Mouse (Mus musculus) cerebellum, adult 2 months (tissue): ENCODE results near the gene Asb3.

ENCODE experiments used
- CTCF ChIP-seq: fragments of 200-500 bp; IDR thresholded peaks from 2 replicates; pipeline ENCODE4 v1.5.1; 2011; ENCODE audit warnings: low read depth, mild to moderate bottlenecking, control low read depth, low read length, moderate library complexity, borderline replicate concordance; ENCODE audit not compliant: insufficient read depth
- POLR2A ChIP-seq: fragments of 200-500 bp; IDR thresholded peaks from 2 replicates; pipeline ENCODE4 v1.6.1; 2011; ENCODE audit warnings: low read length, control low read depth, borderline replicate concordance; ENCODE audit not compliant: insufficient read depth

DNA sequence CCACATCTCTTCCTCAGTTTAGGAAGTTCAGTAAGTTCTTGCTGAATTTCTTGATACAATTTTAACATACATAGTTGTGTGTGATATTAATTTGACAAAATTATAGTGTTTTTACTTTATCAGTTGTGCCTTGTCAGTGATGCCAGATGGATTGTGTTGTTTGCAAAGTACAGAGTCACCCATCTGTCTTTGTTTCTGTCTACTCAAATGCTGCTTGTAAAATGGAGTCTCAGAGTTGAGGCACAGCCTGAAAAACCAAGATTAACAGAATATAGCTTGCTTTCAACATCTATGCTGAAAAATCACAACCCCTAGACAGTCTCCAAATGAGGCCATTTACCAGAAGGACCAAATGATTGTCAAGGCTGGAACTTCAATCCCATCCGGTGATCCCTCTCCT is 43.3 kb downstream of the Asb3 start:
- no peak for TF ChIP-seq CTCF
- TF ChIP-seq POLR2A: no peak
